Mouse (Mus musculus): ENCODE results near the gene Slc26a8. TPM values are rescaled to one million over a fixed set of nuclear protein-coding genes. Genes with fewer than 3 reads are reported as not detected.
"Not testable (repeated sequence)": the region's sequence is repeated elsewhere in the genome, so short reads cannot be mapped to it uniquely, and the experiment has no call there.

Slc26a8 gene
- polyA plus RNA-seq (2015; fragmentation: Nextera tagmentation; extraction: Ambion mirVana): 0.09 and 0.20 TPM in 2 replicates

- H3K9me3 ChIP-seq (replicated peaks): no peaks in the 10 kb centered on the region
- H3K4me3 ChIP-seq (replicated peaks): peak within 1 kb of the TSS; percentile 100
- H3K4me2 ChIP-seq: peak within 1 kb of the TSS; percentile 90
- H3K27me3 ChIP-seq: no peaks in the 10 kb centered on the region
- DNase-seq: peak; percentile 39
- WGBS (ENCODE audit: insufficient replicate concordance): 9% methylated on average over 40 of the region's 40 CpGs
- ATAC-seq (ENCODE audit: low read depth): no peak
- peak within 1 kb of the TSS; percentile 93 for H3K27ac ChIP-seq
- H3K36me3 ChIP-seq: 0 out of 2 replicates have a peak, but pooled peaks cover 9% of the 10 kb centered on the region
- peaks cover 47% of the 10 kb centered on the region for H3K4me1 ChIP-seq (replicated peaks)
- peak within 1 kb of the TSS; percentile 79 for H3K9ac ChIP-seq
Measured at GRCm38 (mm10) chr17:28689586-28690283, at the start of gene Slc26a8. Gene Slc26a8 (minus strand): TSS chr17:28690233.

GRCm38 (mm10) chr17:28739244-28739643, 49.2 kb upstream of the Slc26a8 start:
- no peak overlapping the region for H3K27ac ChIP-seq
- peaks cover 11% of the 10 kb centered on the region; the same call in 1 of the 2 replicates for H3K4me1 ChIP-seq (replicated peaks)
- H3K36me3 ChIP-seq: peaks cover 82% of the 10 kb centered on the region
- no peak overlapping the region for H3K9ac ChIP-seq
- no peaks in the 10 kb centered on the region for H3K27me3 ChIP-seq
- DNase-seq (no peak), ATAC-seq (ENCODE audit: low read depth) (no peak)
- no peak overlapping the region for H3K4me2 ChIP-seq
- WGBS (ENCODE audit: insufficient replicate concordance): 93% methylated on average over 6 of the region's 6 CpGs
- H3K9me3 ChIP-seq (replicated peaks): no peaks in the 10 kb centered on the region
- no peak overlapping the region for H3K4me3 ChIP-seq (replicated peaks)

GRCm38 (mm10) chr17:28737973-28738372, 47.9 kb upstream of the Slc26a8 start:
- 55% methylated on average over 4 of the region's 4 CpGs for WGBS (ENCODE audit: insufficient replicate concordance)
- Histone ChIP-seq H3K9ac (no peak overlapping the region), H3K4me2 (no peak overlapping the region), H3K27ac (no peak overlapping the region), H3K4me3 (replicated peaks) (no peak overlapping the region), H3K4me1 (replicated peaks) (peaks cover 11% of the 10 kb centered on the region; the same call in 1 of the 2 replicates), H3K36me3 (peaks cover 78% of the 10 kb centered on the region), H3K9me3 (replicated peaks) (no peaks in the 10 kb centered on the region), H3K27me3 (no peaks in the 10 kb centered on the region)
- DNase-seq (no peak), ATAC-seq (ENCODE audit: low read depth) (no peak)

GRCm38 (mm10) chr17:28736486-28736885, 46.5 kb upstream of the Slc26a8 start:
- Histone ChIP-seq H3K27ac (peak overlapping the region; percentile 60), H3K36me3 (peaks cover 78% of the 10 kb centered on the region), H3K9me3 (replicated peaks) (no peaks in the 10 kb centered on the region), H3K4me1 (replicated peaks) (peaks cover 11% of the 10 kb centered on the region; the same call in 1 of the 2 replicates), H3K27me3 (no peaks in the 10 kb centered on the region), H3K4me3 (replicated peaks) (no peak overlapping the region), H3K9ac (no peak overlapping the region), H3K4me2 (no peak overlapping the region)
- DNase-seq (peak; percentile 9), ATAC-seq (ENCODE audit: low read depth) (peak; percentile 29; the same call in 1 of the 2 replicates)
- 48% methylated on average over 4 of the region's 4 CpGs for WGBS (ENCODE audit: insufficient replicate concordance)

- no peak overlapping the region for H3K9ac ChIP-seq
- no peaks in the 10 kb centered on the region for H3K27me3 ChIP-seq
- H3K4me2 ChIP-seq: no peak overlapping the region
- no peak overlapping the region for H3K4me3 ChIP-seq (replicated peaks)
- DNase-seq: no peak
- H3K27ac ChIP-seq: peak overlapping the region; percentile 60
- peaks cover 11% of the 10 kb centered on the region; the same call in 1 of the 2 replicates for H3K4me1 ChIP-seq (replicated peaks)
- peaks cover 78% of the 10 kb centered on the region for H3K36me3 ChIP-seq
- ATAC-seq (ENCODE audit: low read depth): no peak
- whole genome bisulfite sequencing (ENCODE audit: insufficient replicate concordance): 68% methylated on average over 6 of the region's 6 CpGs
- H3K9me3 ChIP-seq (replicated peaks): no peaks in the 10 kb centered on the region
Measured at GRCm38 (mm10) chr17:28735317-28736105, 45.5 kb upstream of the Slc26a8 start.

- H3K36me3 ChIP-seq: peaks cover 97% of the 10 kb centered on the region
- not testable (repeated sequence) for DNase-seq
Measured at GRCm38 (mm10) chr17:28727511-28727910, 37.5 kb upstream of the Slc26a8 start.

GRCm38 (mm10) chr17:28725783-28726182, 35.8 kb upstream of the Slc26a8 start, which contains the start of gene AC170998.1:
Gene AC170998.1 (plus strand): TSS chr17:28726083.
- Histone ChIP-seq H3K4me1 (replicated peaks) (no peaks in the 10 kb centered on the region), H3K9ac (no peak within 1 kb of the TSS), H3K36me3 (peaks cover 97% of the 10 kb centered on the region), H3K4me3 (replicated peaks) (no peak within 1 kb of the TSS), H3K27me3 (no peaks in the 10 kb centered on the region), H3K27ac (no peak within 1 kb of the TSS), H3K4me2 (no peak within 1 kb of the TSS), H3K9me3 (replicated peaks) (no peaks in the 10 kb centered on the region)
- no peak for ATAC-seq (ENCODE audit: low read depth)
- 81% methylated on average over 4 of the region's 4 CpGs for WGBS (ENCODE audit: insufficient replicate concordance)
- no peak for DNase-seq

More at GRCm38 (mm10) chr17:28727511-28727910, 37.5 kb upstream of the Slc26a8 start:
- H3K4me2 ChIP-seq; H3K9ac ChIP-seq; H3K9me3 ChIP-seq (replicated peaks); ATAC-seq (ENCODE audit: low read depth); H3K27me3 ChIP-seq; H3K4me3 ChIP-seq (replicated peaks); H3K4me1 ChIP-seq (replicated peaks); H3K27ac ChIP-seq: not testable (repeated sequence)
- 90% methylated on average over 11 of the region's 11 CpGs for WGBS (ENCODE audit: insufficient replicate concordance)

- Histone ChIP-seq H3K27me3 (no peaks in the 10 kb centered on the region), H3K4me1 (replicated peaks) (peaks cover 6% of the 10 kb centered on the region; the same call in 1 of the 2 replicates), H3K9ac (no peak overlapping the region), H3K36me3 (peaks cover 85% of the 10 kb centered on the region), H3K9me3 (replicated peaks) (no peaks in the 10 kb centered on the region), H3K4me3 (replicated peaks) (no peak overlapping the region), H3K4me2 (no peak overlapping the region), H3K27ac (no peak overlapping the region)
- no peak for DNase-seq
- ATAC-seq (ENCODE audit: low read depth): no peak
- WGBS (ENCODE audit: insufficient replicate concordance): 80% methylated on average over 3 of the region's 3 CpGs
Measured at GRCm38 (mm10) chr17:28717535-28717934, 27.5 kb upstream of the Slc26a8 start.

- no peak for ATAC-seq (ENCODE audit: low read depth)
- H3K4me3 ChIP-seq (replicated peaks): no peak overlapping the region
- no peak for DNase-seq
- H3K4me2 ChIP-seq: no peak overlapping the region
- peaks cover 70% of the 10 kb centered on the region for H3K36me3 ChIP-seq
- peaks cover 21% of the 10 kb centered on the region for H3K4me1 ChIP-seq (replicated peaks)
- 70% methylated on average over 7 of the region's 7 CpGs for WGBS (ENCODE audit: insufficient replicate concordance)
- H3K27ac ChIP-seq: no peak overlapping the region
- no peak overlapping the region for H3K9ac ChIP-seq
- no peaks in the 10 kb centered on the region for H3K27me3 ChIP-seq
- no peaks in the 10 kb centered on the region for H3K9me3 ChIP-seq (replicated peaks)
Measured at GRCm38 (mm10) chr17:28715832-28716548, 26.0 kb upstream of the Slc26a8 start.

GRCm38 (mm10) chr17:28714006-28714405, 24.0 kb upstream of the Slc26a8 start:
- Histone ChIP-seq H3K9ac (no peak overlapping the region), H3K36me3 (peaks cover 51% of the 10 kb centered on the region), H3K4me2 (no peak overlapping the region), H3K4me1 (replicated peaks) (peaks cover 39% of the 10 kb centered on the region), H3K9me3 (replicated peaks) (no peaks in the 10 kb centered on the region), H3K27ac (no peak overlapping the region), H3K27me3 (no peaks in the 10 kb centered on the region), H3K4me3 (replicated peaks) (no peak overlapping the region)
- ATAC-seq (ENCODE audit: low read depth) (no peak), DNase-seq (no peak)
- WGBS (ENCODE audit: insufficient replicate concordance): 93% methylated on average over 3 of the region's 3 CpGs

GRCm38 (mm10) chr17:28712305-28712704, 22.3 kb upstream of the Slc26a8 start:
- no peaks in the 10 kb centered on the region for H3K27me3 ChIP-seq
- H3K4me2 ChIP-seq: no peak overlapping the region
- H3K27ac ChIP-seq: no peak overlapping the region
- ATAC-seq (ENCODE audit: low read depth) (no peak), DNase-seq (no peak)
- 78% methylated on average over 6 of the region's 6 CpGs for WGBS (ENCODE audit: insufficient replicate concordance)
- no peaks in the 10 kb centered on the region for H3K9me3 ChIP-seq (replicated peaks)
- no peak overlapping the region for H3K9ac ChIP-seq
- H3K4me1 ChIP-seq (replicated peaks): peaks cover 55% of the 10 kb centered on the region
- peaks cover 38% of the 10 kb centered on the region for H3K36me3 ChIP-seq
- H3K4me3 ChIP-seq (replicated peaks): no peak overlapping the region

Data from liver, embryonic 13.5 days (tissue).